8 mouse cellular contexts compared by ENCODE assay signal in genomic region chr9:46003729-46004128, GRCm38 (mm10). TPM values are rescaled to one million over a fixed set of nuclear protein-coding genes. Genes with fewer than 3 reads are reported as not detected.
DNase-seq lines count a peak whose midpoint lies in the region.
"Had no signal": no experiment of that assay in that cellular context is flagged by ENCODE, and none has a peak within 500 bp of the region (broad histone marks: within the 10 kb centered on the region; RNA-seq: fewer than 3 reads in every experiment).

No protein-coding gene starts in this region.

- no peaks in the 10 kb centered on the region for H3K27me3 ChIP-seq in splenic B cell, adult 2 months (ENCODE audit: control insufficient read depth, insufficient read depth, low read length, poor library complexity, severe bottlenecking)

- no peaks in the 10 kb centered on the region for H3K36me3 ChIP-seq in splenic B cell, adult 2 months (ENCODE audit: control insufficient read depth, insufficient read depth, low read length, poor library complexity, severe bottlenecking)
- H3K36me3 ChIP-seq: liver, embryonic 15.5 days had no signal

- peak; percentile 66 to 73 for DNase-seq in CD8-positive naive resting alpha-beta T cell, adult 2 months (ENCODE audit: low read depth in 2 of 2, low spot score in 2 of 2)
- DNase-seq in Muller cell, postnatal 12 days (ENCODE audit: inconsistent ontology term): peak; percentile 62
- peak; percentile 91 to 94 for DNase-seq in cerebellum, postnatal 10 days
- peak; percentile 64 to 78 for DNase-seq in gastrocnemius, postnatal 4 days (ENCODE audit: low spot score in 2 of 2)
- peak; percentile 66 to 90 for DNase-seq in kidney, postnatal 36 days
- DNase-seq in lung, postnatal 36 days: peak; percentile 83
- DNase-seq in splenic B cell, adult 2 months (ENCODE audit: low read depth, low spot score): peak; percentile 70

RNA-seq across cellular contexts. Expression of gene Pafah1b2, which starts 8.8 kb away (rescaled TPM):
- 100 to 1,000 TPM; 104 to 110 TPM for total RNA-seq in gastrocnemius, postnatal 4 days (2021)

RNA-seq across cellular contexts. Expression of gene Sik3, which starts 8.9 kb away (rescaled TPM):
- 10 to 100 TPM; 62.9 to 70.1 TPM for total RNA-seq in gastrocnemius, postnatal 4 days (2021)

RNA-seq across cellular contexts. Expression of gene Sidt2, which starts 48.7 kb away (rescaled TPM):
- 10 to 100 TPM; 61.5 to 65.5 TPM for total RNA-seq in gastrocnemius, postnatal 4 days (2021)

Comparison
In these comparisons a context has a peak if more than half of its experiments do, and no peak if none do; other contexts are left out.
1. Peak in every context shown above with its lines: DNase-seq.